Mouse (Mus musculus) brain, adult 2 months (tissue): Measurements from ENCODE around the gene Pikfyve.
"Not testable (repeated sequence)": the region's sequence is repeated elsewhere in the genome, so short reads cannot be mapped to it uniquely, and the experiment has no call there.

Experiments used
- DNase-seq: peaks from one replicate; pipeline ENCODE4 v3.0.0; 2011; ENCODE audit warnings: low read depth, low spot score

Pikfyve gene

DNA sequence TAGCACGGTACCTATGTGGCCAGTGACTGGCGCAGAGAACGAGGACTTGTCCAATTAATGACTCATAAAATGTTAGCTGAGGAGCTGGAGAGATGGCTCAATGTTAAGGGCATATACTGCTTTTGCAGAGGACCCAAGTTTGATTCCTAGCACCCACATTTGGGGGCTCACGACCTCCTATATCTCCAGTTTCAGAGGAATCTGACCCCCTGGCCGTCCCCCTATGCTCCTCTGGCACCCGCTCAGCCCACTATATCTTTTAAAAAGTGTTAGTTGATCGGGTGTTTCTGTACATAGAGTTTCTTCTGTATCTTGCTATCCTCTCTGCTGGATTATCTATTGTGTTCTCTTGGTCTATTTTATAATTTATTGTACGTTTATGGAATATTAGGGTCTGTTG is 1.5 kb upstream of the Pikfyve start:
- DNase-seq, result no peak

DNA sequence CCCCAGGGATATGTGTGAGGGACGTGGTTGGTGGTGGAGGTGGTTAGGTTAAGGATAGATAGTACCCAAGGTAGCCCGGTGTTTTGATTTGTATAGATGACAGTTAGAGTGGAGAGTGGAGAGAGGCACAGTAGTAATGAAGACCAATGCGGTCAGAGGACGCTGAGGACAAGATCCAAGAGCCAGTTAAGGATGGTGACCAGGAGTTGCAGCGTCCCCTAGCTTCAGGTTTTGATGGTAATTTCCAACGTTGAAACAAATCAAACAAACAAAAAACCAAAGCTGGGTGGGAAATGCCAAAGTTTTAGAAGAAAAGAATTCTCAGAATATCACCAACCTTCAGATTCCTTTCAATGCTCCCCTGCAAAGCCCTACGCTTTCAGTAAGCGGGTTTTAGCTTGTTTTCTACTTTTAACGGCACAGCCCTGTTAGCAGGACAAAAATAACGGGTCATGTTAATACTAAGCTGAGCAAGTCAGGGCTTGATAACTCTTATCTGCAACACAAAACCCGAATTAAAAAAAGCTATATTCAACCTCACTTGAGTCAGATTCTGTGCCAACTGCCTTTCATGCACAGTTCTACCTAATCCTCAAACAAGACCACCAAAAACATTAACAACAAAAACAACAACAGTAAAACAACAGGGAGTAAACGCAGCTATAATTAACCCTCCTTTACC is 818 bp upstream of the Pikfyve start:
- DNase-seq, result peak; percentile 56

DNA sequence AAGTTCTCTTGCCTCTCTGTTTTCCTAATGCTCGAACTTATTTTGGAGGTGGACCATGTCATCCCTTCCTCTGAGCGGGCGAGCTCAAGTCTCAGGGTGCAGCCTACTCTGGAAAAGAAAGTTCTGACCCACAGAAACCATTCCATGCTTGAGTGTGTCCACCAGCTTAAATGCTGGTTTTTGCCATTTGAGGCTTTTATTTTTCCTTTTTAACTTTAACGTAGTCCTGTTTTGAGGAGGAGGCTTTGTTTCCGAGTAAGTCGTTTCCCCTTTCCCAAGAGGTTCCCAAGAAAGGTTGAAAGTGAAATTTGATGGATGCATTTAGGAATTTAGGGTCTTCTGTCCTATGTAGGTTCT is 569 bp downstream of the Pikfyve start:
- DNase-seq, result peak; percentile 19

DNA sequence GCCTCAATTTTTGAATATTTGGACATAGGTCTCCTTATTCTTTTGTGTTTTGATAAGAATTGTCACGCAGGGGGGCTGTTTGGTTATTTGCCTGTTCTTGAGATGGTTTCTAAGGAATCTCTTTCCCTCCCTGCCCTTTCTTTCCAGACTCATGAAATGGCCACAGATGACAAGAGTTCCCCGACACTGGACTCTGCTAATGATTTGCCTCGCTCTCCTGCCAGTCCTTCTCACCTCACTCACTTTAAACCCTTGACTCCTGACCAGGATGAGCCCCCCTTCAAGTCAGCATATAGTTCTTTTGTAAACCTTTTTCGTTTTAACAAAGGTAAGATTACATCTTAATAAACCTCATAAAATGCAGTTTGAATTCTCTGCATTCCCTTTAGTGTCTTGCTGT is 3.7 kb downstream of the Pikfyve start:
- DNase-seq, result no peak

DNA sequence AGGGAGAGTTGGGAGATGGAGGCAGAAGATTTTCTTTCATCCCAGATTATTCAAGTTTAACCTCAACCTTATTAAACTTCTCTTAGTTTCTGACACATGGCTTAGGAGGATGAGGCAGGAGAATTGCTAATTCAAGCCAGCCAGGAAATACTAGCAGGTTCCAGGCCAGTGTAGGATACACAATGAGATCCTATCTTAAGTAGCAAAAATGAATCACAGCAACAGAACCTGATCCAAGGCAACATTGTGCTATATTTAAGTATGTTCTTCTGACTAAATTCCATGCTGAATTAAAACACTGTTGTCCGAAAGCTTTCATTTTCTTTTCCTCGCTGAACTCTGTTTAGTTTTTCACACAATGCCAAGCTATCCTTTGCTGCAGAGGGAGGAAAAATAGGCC is 6.7 kb downstream of the Pikfyve start:
- peak; percentile 39 for DNase-seq

DNA sequence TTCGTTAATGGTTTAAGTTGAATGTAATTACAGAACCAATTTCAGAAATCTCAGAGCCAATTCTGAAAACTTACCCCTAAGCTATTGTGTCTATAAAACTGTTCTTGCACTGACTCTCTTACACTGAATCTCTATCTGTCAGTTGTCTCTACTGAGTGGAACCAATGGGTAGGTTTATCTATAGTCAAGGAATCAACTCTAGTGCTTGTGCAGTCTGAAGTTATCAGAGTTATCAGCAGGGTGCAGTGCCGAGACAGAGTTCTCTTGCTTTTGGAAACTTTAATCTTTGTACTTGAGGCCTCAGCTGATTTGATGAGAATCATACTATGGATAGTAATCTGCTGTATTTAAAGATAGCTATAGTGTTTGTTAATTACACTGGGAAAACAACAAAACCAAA is 11.9 kb downstream of the Pikfyve start:
- no peak for DNase-seq

DNA sequence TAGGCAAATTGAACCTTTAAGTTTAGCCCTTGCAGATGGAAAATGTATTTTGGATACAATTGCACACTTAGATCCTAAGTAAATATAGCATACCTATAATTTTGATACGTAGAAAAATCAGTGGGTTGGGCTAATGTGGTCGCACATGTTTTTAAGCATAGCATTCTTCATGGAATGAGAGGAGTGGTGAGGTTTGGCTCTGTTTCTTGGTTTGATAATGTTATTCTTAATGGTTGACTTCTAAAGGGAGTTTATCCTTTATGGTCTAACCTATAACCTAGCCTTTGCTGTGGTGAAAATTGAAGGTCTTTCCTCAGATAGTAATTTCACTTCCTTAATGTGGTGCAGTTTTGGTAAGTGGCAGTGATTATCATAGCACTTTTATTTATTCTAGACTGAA is 12.4 kb downstream of the Pikfyve start:
- no peak for DNase-seq

DNA sequence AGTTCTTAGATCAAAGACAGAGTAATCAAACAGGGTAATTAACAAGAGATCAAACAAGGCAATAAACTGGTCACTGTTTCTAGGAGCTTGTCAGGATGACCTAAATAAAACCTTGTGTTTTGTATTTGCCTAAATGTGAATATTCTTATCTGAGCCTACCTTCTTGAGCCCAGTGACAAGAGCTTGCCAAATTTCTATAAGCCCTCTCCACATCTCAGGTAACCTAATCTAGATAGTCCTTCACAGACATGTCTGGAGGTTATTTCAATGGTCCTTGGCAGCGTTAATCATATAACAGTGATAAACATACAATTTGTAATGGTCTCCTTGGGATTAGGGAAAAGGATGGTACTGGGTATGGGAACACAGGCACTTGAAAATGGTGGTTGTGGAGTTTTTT is 17.8 kb downstream of the Pikfyve start:
- DNase-seq, result no peak

DNA sequence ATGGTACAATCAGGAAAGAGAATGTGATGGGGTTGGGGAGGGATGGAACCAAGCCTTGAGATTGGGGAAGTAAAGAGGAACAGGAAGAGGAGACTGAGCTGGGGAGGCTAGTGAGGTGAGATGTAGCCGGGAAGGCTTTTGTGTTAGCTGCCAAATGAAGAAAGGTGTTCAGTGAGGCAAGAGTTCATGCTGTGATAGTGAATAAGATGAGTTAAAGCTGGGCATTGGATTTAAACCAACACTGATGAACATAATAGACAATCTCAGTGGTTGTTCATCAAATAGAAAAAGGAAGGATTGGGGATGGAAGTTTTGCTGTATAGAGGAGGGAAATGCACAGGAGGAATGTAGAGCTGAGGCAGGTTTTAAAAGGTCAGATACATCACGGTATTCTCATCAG is 26.7 kb downstream of the Pikfyve start:
- DNase-seq, result peak; percentile 16

DNA sequence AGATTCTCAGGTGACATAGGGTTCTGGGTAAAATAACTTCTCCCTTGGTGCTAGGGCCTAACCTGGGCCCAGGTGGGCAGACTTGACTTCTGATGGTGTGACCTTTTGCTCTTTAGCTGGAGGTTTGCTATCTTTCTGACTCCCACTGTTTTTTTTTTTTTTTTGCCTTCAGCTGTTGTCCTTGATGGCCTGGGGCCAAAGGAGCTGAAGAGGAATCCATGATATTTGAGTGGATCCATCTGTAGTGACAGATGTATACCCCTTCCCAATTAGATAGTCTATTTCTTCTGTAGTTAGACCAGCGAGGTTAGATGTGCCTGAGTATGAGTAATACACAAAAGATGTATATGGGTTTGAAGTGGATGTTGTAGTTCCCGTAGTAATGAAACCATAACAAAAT is 31.1 kb downstream of the Pikfyve start:
- DNase-seq, result no peak

DNA sequence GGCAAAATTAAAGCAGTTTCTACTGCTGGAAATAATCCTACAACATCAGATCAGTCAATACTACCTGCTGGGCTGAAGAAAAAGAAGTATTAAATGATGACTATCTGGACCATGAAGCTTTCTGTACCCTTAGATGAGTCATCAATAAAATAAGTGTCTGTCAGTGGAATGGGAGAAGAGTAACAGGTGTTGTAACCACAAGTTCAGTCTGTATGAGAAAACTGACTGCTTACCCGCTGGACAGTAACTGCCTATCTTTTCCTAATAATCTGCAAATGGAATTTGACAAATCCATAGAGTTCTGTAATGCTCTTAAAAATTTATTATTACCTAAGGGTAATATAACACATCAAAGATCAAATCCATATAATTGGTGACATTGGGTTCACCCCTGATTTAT is 31.5 kb downstream of the Pikfyve start:
- DNase-seq, result no peak

DNA sequence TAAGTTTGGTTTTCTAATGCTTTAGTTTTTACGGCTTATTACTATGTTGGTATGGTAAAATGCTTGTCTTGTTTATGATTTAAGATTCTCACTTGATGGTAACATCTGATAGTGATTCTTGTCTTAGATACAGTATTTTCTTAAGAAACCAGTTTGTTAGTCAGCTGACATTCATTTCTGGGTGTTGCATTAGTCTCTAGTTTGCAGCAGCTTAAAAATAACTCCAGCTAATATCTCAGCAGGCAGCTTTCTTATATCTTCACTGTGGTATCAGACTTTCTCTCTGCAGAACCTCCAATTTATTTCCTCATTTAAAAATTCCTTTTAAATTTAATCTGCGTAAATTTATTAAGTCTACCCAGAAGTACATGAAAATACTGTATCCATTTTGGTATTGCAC is 37.2 kb downstream of the Pikfyve start:
- no peak for DNase-seq

DNA sequence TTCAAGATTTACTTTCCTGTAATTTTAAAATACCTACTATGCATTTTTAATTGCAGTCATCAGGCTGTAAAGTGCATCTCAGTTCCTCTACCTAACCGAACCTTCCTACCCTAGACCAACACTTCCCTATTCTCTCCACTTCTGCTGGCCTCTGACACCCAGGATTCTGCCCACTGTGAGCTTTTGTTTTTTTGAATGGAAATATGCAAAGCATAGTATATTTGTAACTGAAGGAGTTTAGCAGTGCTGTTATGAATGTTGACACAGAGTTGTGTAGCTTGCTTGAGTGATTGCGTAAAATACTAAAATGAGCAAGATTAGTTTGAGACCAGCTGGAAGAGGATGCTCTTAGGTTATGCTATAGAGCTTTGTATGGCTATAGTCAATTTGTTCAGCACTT is 41.2 kb downstream of the Pikfyve start:
- DNase-seq, result no peak

DNA sequence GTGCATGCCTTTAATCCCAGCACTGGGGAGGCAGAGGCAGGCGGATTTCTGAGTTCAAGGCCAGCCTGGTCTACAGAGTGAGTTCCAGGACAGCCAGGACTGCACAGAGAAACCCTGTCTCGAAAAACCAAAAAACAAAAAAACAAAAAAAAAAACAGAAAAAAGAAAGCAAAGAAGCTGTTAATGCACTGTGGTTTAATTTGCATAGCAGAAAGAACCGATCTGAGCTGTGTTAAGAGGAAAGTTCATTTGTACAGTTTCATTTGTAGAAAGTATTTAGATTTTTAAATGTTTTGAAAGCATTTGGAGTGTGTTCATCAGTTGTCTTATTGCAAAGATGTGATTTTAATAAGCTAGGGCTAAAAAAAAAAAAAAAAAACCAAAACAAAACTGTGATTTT is 43.3 kb downstream of the Pikfyve start:
- not testable (repeated sequence) for DNase-seq

DNA sequence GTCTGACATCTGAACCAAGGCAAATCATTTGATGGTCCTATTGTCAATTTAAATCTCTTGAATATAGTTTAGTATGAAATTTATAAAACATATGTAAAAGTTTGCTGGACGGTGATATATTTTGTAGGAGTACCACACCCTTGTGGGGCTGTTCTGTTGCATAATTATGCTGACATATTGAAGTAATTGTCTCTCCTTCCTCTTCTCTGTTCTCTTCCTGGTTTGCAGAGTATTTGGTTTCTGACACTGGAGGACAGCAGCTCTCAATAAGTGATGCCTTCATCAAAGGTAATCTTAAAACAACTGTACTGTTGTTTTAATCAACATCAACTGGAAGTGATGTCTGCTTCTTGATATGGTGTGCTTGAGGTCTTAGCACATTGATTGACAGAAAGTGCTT is 44.1 kb downstream of the Pikfyve start:
- DNase-seq, result no peak

DNA sequence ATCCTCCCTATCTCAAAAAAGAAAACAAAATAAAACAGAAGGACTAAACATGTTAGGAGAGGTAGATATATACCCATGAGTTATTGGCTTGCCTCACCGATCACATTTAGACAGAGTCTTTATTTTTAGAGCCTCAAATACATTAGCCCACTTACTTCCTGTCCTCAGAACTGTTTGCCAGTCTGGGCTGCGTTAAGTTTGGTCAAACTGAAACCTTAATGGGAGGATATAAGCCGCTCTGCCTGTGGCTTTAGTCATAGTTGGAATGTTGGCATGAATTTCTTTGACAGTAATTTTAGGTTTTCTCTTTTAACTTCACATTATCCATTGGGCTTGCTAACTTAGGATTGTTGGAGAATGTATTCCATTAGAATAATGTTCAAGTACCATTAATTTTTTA is 51.2 kb downstream of the Pikfyve start:
- DNase-seq, result peak; percentile 10

DNA sequence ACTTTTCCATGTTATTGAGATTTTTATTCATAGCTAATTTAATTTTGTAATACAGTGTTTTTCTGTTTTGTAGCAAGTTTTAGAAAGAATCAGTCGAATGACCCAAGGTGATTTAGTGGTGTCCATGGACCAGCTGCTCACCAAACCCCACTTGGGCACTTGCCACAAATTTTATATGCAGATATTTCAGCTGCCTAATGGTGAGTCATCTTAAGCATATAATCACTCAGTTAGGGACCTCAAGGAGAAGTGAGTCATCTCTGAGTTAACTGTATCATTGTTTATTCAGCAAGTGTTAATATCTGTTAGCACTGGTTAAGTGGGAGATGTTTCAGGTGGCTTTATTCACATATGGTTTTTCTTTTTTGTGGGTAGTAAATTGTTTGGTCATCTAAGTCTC is 59.2 kb downstream of the Pikfyve start:
- peak; percentile 21 for DNase-seq

DNA sequence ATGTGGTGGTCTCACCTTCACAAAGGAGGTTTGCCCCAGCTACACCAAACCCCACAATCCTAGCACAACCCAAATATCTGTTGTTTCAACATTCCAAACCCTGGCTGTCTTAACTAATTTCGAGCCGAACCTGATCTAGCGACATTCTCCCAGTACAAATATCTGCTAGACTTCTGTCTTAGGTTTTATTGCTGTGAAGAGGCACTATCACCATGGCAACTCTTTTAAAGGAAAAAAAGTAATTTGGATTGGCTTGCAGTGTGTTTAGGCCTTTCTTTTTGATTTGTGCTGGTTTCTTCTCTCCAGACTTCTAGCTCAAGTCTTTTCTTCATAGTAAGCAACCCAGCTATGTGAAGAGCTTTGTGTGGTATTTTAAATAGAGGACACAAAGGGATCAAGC is 94.0 kb downstream of the Pikfyve start:
- peak; percentile 47 for DNase-seq

DNA sequence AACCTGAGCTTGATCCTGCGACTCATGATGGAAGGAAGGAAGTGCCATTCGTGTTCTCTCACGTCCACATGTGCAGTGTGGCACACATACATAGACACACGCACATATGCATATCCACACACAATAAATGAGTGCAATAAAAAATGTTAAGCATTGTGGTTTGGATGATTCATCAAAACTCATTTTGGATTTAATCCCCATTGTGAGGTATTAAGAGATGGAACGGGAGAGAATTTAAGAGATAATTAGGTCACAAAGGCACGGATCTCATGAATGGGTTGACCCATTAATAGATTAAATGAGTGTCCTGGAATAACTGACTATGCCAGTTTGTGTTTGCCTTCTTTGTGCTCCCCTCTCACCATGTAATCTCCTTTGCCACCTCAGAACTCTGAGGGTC is 95.3 kb downstream of the Pikfyve start, which contains the start of gene Pth2r:
Pth2r (plus strand) TSS at position 301 of the 400 bp plus-strand sequence.
- no peak for DNase-seq

DNA sequence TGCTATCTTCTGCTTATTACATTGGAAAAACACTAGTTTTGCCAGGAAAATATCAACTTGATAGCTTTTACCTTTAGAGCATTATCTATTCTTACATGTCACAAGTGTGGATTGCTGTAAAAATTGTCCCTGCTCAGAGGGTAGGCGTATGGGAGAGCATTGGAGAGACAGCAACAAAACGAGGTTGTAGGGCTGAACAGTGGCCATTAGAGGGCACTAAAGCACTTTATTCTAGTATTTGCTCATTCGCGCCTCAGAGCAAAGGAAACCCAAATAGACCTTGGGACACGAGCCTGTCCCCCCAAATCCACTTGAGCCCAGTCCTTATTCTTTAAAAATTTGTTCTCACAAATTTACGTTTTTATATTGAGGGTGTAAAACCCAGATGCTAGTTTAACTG is 96.3 kb downstream of the Pikfyve start:
- DNase-seq, result peak; percentile 84

DNA sequence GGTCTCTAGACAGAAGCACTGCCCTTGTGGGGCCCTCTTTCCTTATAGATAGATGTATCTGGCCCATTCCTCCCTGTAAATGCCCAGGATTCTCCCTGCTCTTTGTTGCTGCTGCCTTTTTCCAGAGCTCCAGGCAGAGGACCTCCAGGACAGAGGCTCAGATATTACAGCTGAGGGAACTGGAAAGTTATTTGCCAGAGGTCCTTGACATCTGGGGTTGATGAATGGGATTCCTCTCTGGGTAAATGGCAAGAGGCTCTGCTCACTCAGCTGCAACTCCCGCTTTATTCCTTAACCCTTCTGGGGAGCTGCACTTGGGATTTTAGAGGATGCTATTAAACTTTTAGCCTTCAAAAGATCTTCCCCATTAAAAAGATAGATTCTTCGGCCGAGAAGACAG is 122.0 kb downstream of the Pikfyve start:
- DNase-seq, result no peak

DNA sequence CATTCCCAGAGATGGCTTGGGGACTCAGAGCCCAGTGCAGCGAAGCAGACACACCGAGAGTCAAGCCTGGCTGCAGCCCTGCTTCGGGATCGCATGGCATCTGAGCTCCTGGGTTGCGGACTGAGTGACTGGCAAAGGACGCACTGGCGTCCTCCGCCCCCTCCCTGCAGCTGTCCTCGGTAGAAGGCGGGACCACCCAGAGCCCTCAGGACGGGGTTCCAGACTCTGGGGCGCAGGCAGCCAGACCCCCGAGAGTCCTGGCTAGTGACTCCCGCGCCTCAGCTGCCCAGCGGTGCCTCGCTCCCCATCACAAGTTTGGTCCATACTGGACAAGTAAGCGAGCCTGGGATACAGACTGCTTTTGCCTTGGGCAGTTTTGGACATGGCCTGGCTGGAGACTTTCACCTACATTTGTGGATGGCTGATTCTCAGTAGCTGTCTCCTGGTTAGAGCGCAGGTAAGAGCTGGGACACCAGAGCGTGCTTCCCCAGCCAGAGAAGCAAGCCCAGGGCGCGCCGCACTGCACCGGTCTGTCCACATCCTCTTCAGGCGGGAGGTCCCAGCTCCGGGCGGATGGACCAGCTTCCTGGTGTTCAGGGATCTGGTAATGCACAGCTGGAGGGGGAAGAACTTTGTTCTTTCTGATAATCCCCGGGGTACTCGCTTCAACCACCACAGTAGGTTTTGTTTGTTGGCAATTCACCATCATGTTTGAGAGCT is 124.9 kb downstream of the Pikfyve start:
- DNase-seq, result peak; percentile 31

DNA sequence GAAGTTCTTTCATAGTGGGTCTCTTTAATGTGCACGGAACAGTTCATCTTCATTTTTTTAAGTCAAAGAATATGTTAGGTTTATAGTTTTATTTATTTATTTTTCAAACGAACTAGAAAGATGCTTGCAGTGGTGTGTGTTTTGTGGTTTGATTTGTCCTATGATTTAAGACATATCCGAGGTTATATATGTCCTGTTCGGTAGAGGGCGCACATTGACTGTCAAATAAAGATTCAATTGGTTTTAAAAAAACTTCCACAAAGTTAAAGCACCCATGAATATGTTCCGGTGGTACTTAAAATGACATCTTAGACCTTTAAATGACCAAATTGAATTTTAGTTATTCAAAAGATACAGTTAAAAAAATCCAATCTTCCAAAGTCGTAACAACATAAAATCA is 125.6 kb downstream of the Pikfyve start:
- DNase-seq, result peak; percentile 88

DNA sequence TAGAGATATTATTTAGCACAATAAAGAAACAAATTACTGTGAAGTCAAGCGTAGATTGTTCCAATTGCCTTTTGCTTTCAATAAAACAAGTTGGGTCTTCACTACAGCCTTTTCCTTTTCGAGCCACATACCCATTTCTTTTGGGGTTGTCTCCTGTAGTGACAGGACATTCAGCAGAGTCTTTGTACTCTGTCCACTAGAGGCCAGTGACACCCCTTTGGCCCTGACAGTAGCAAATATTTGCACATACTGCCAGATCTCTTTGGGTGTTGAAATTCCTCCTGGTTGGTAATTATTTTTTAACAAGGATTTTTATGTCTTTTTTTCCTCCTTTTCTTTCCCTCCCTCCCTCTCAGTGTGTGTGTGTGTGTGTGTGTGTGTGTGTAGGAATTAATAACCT is 126.4 kb downstream of the Pikfyve start:
- peak; percentile 50 for DNase-seq
